Mouse (Mus musculus): ENCODE results near the gene Gpn1. TPM values are rescaled to one million over a fixed set of nuclear protein-coding genes. Genes with fewer than 3 reads are reported as not detected.
"Not testable (repeated sequence)": the region's sequence is repeated elsewhere in the genome, so short reads cannot be mapped to it uniquely, and the experiment has no call there.

Gpn1 gene
- total RNA-seq, 2 experiments from 2014 or later, result 37.5 to 40.5 TPM

- DNase-seq (ENCODE audit: extremely low spot score in 1 of 2, low spot score in 2 of 2); intact Hi-C loops (cut with DNase I): not testable (repeated sequence)
Measured at GRCm38 (mm10) chr5:31527707-31528106, 33.2 kb downstream of the Gpn1 start, which contains the start of gene Supt7l. TSS of gene Supt7l (minus strand) at chr5:31527807.

- intact Hi-C loops (cut with DNase I), result no loop called here
- DNase-seq (ENCODE audit: extremely low spot score in 1 of 2, low spot score in 2 of 2), result no peak
Measured at GRCm38 (mm10) chr5:31528560-31528959, 34.0 kb downstream of the Gpn1 start.

GRCm38 (mm10) chr5:31535228-31535627 is 40.7 kb downstream of the Gpn1 start:
- DNase-seq (ENCODE audit: extremely low spot score in 1 of 2, low spot score in 2 of 2), result no peak
- intact Hi-C loops (cut with DNase I), result no loop called here

- intact Hi-C loops (cut with DNase I), result no loop called here
- no peak for DNase-seq (ENCODE audit: extremely low spot score in 1 of 2, low spot score in 2 of 2)
Measured at GRCm38 (mm10) chr5:31559401-31559800, 64.9 kb downstream of the Gpn1 start.

GRCm38 (mm10) chr5:31560352-31560751 is 65.8 kb downstream of the Gpn1 start:
- DNase-seq (ENCODE audit: extremely low spot score in 1 of 2, low spot score in 2 of 2), result no peak
- intact Hi-C loops (cut with DNase I), result loop anchor here (5.0 kb wide), 2 partner anchors 577 to 742 kb away; partner anchors contain the start of gene Fosl2

- intact Hi-C loops (cut with DNase I), result loop anchor here (2.0 to 5.0 kb wide), 3 partner anchors 575 to 740 kb away; partner anchors contain the start of gene Fosl2
- DNase-seq (ENCODE audit: extremely low spot score in 1 of 2, low spot score in 2 of 2), result peak; percentile 56 to 80
Measured at GRCm38 (mm10) chr5:31562036-31562666, 67.6 kb downstream of the Gpn1 start.

Other genes with a start within 250 kb of the Gpn1 start
- gene Krtcap3, start 243.1 kb upstream of the Gpn1 start, total RNA-seq (2021), result 1 to 10 TPM; 2.4 to 2.6 TPM
- 10 to 100 TPM; 67.7 to 68.2 TPM for gene Ift172, start 203.6 kb upstream of the Gpn1 start, total RNA-seq (2021)
- 100 to 1,000 TPM; 165 to 166 TPM for gene Fndc4, start 198.7 kb upstream of the Gpn1 start, total RNA-seq (2021)
- gene Gckr, start 197.3 kb upstream of the Gpn1 start, total RNA-seq (2021), result under 1 TPM in 1 of 2 experiments, not detected in 1; 0.14 TPM
- gene Zfp512, start 42.3 kb upstream of the Gpn1 start, total RNA-seq (2021), result 10 to 100 TPM; 58.2 to 60.8 TPM
- gene 4930548H24Rik, start 9.0 kb upstream of the Gpn1 start, total RNA-seq (2021), result under 1 TPM; 0.13 to 0.20 TPM
- gene Slc4a1ap, start 32.3 kb downstream of the Gpn1 start, total RNA-seq (2021), result 10 to 100 TPM; 41.9 to 47.4 TPM
- gene Supt7l, start 33.1 kb downstream of the Gpn1 start, total RNA-seq (2021), result 10 to 100 TPM; 14.9 to 17.8 TPM
- gene Mrpl33, start 102.2 kb downstream of the Gpn1 start, total RNA-seq (2021), result 100 to 1,000 TPM; 116 to 134 TPM
- 1 to 10 TPM; 2.1 to 2.5 TPM for gene Rbks, start 202.9 kb downstream of the Gpn1 start, total RNA-seq (2021)
- gene Babam2, start 202.9 kb downstream of the Gpn1 start, total RNA-seq (2021), result 10 to 100 TPM; 40.5 to 48.7 TPM

All from left cerebral cortex, postnatal 10 days (tissue).